Mouse (Mus musculus) ZHBTc4 (cell line): ENCODE measurements at regions not wholly inside any gene's neighbourhood (a gene's known extent, or its start where the extent isn't known, plus 50 kb on each side); places are given as distances from the start of the nearest gene placed in this dataset.

Source experiments
- DNase-seq: peaks from one replicate; pipeline ENCODE4 v3.0.0-alpha.2; 2011; ENCODE audit warnings: low read depth, low spot score

GRCm38 (mm10) chr1:92341846-92342540 is 131.7 kb downstream of the Ndufa10 start:
- DNase-seq, result no peak

GRCm38 (mm10) chr1:92340644-92341043 is 133.0 kb downstream of the Ndufa10 start:
- no peak for DNase-seq

GRCm38 (mm10) chr1:92338589-92338988 is 135.1 kb downstream of the Ndufa10 start:
- no peak for DNase-seq

GRCm38 (mm10) chr1:92337450-92337849 is 136.2 kb downstream of the Ndufa10 start:
- DNase-seq, result no peak

- no peak for DNase-seq
Observed at GRCm38 (mm10) chr1:92332248-92332584, 136.7 kb upstream of the Hdac4 start.

GRCm38 (mm10) chr1:92331559-92332247 is 136.2 kb upstream of the Hdac4 start:
- no peak for DNase-seq

GRCm38 (mm10) chr1:92330181-92330580 is 134.7 kb upstream of the Hdac4 start:
- DNase-seq, result no peak

GRCm38 (mm10) chr1:92329491-92329890 is 134.0 kb upstream of the Hdac4 start:
- no peak for DNase-seq

GRCm38 (mm10) chr1:92327141-92327540 is 131.6 kb upstream of the Hdac4 start:
- DNase-seq, result no peak

GRCm38 (mm10) chr1:92325281-92325680 is 129.8 kb upstream of the Hdac4 start:
- peak; percentile 25 for DNase-seq

- DNase-seq, result peak; percentile 60
Observed at GRCm38 (mm10) chr1:92324091-92324950, 128.8 kb upstream of the Hdac4 start.

- DNase-seq, result peak; percentile 52
Observed at GRCm38 (mm10) chr1:92317131-92317530, 121.6 kb upstream of the Hdac4 start.

- DNase-seq, result peak; percentile 57
Observed at GRCm38 (mm10) chr1:92316191-92316723, 120.8 kb upstream of the Hdac4 start.

GRCm38 (mm10) chr1:92313001-92313597 is 117.6 kb upstream of the Hdac4 start:
- no peak for DNase-seq

- no peak for DNase-seq
Observed at GRCm38 (mm10) chr1:92309883-92310282, 114.4 kb upstream of the Hdac4 start.

GRCm38 (mm10) chr1:92309381-92309780 is 113.9 kb upstream of the Hdac4 start:
- no peak for DNase-seq

GRCm38 (mm10) chr1:92308537-92308936 is 113.0 kb upstream of the Hdac4 start:
- DNase-seq, result no peak

GRCm38 (mm10) chr1:92306042-92306441 is 110.5 kb upstream of the Hdac4 start:
- DNase-seq, result no peak

GRCm38 (mm10) chr1:92299041-92299440 is 103.5 kb upstream of the Hdac4 start:
- DNase-seq, result no peak

- DNase-seq, result no peak
Observed at GRCm38 (mm10) chr1:92292681-92293380, 97.3 kb upstream of the Hdac4 start.

GRCm38 (mm10) chr1:92286966-92287342 is 91.5 kb upstream of the Hdac4 start:
- DNase-seq, result no peak
